Mouse (Mus musculus): ENCODE data around the gene Apip.

Apip gene

GRCm38 (mm10) chr2:103073219-103073982 is at the start of gene Apip, which contains the start of gene Pdhx:
TSS of gene Apip (plus strand) at chr2:103073675.
TSS of gene Pdhx (minus strand) at chr2:103073513.
- peak; percentile 99 to 100 for DNase-seq

- no peak for DNase-seq
Measured at GRCm38 (mm10) chr2:103037831-103038230, 35.6 kb upstream of the Apip start.

- DNase-seq, result no peak
Measured at GRCm38 (mm10) chr2:103040896-103041295, 32.6 kb upstream of the Apip start.

DNA sequence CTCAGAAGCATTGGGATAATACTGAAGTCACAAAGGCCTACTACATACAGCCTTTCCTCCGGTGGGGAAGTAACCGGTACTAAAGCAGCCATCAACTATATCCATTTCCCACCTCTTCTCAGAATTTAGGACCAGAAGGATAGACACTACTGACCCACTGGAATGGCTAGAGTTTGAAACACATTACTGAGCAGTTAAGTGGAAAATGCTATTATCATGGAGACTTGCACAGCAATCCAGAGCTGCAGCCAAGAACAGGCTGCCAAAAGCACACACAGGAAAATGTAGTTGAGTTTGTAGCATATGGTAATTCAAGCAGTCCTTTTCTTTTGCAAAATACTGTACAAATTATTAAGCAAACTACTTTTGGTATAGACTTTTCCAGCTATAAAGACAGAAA is 28.2 kb upstream of the Apip start:
- DNase-seq, result peak; percentile 29 to 36

- no peak for DNase-seq
Measured at GRCm38 (mm10) chr2:103051937-103052893, 21.3 kb upstream of the Apip start.

- DNase-seq, result no peak
Measured at GRCm38 (mm10) chr2:103055820-103056219, 17.7 kb upstream of the Apip start.

- no peak for DNase-seq
Measured at GRCm38 (mm10) chr2:103058266-103058665, 15.2 kb upstream of the Apip start.

- peak; percentile 43 to 65 for DNase-seq
Measured at GRCm38 (mm10) chr2:103062865-103063264, 10.6 kb upstream of the Apip start.

- no peak for DNase-seq
Measured at GRCm38 (mm10) chr2:103066683-103067551, 6.6 kb upstream of the Apip start.

GRCm38 (mm10) chr2:103067552-103068207 is 5.8 kb upstream of the Apip start:
- no peak for DNase-seq

- no peak for DNase-seq
Measured at GRCm38 (mm10) chr2:103068602-103069001, 4.9 kb upstream of the Apip start.

DNA sequence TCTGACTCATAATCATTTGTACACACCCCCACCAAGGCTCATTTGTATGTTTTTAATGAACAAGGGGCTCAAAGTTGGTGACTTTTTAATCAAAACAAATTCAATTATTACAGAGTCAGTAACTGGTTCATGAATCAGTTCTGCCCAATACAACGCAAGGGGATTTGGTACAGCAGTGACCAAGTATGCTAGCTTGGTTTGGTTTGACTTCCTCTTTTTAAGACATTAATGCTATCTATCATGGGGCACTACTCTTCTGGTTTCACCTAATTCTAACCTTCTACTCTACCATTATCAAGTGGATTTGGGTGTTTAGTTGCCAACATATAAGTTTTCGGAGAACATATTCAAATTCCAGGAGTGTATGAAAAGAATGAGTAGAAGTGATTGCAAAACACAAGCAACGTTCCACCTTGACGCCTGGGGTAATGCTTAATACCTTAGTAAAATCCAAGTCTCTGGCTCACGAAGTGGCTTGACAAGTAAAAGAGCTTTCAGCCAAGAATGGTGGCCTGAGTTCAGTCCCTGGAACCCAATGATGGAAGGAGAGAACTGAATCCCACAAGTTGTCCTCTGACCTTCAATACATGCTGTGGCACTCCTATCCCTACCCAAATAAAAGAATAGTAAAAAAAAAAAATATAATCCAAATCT is 3.6 kb upstream of the Apip start:
- DNase-seq, result no peak

DNA sequence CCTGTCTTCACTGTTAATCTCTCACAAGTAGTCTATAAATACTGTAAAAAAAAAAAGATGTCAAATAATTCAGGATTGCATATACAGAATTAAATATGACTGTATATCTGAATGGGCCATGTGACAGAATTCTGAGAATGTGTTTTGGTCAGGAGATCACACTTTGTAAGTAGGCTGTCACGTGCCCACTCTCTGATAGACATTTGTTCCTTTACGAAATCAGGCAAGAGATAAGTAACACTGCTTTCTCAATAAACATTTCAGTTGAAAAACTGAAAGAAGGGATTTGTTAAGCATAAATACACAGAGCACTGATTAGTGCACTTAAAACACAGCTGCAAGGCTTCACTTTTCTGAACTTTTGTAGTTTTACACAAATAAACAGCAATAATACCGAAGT is 2.9 kb upstream of the Apip start:
- no peak for DNase-seq

DNA sequence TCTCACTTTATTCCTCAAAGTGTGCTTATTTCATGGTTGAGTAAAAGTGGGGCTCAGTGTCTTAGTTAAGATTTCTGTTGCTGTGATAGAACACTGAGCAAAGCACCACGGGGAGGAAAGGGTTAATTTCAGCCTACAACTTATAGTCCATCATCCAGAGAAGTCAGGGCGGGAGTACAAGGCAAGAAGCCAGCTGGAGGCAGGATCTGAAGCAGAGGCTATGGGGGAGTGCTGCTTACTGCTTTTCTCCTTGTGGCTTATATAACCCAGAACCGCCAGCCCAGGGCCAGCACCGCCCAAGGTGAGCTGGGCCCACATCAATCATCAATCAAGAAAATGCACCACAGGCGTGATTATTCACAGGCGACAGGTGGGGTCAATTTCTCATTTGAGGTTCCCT is 7.6 kb downstream of the Apip start:
- no peak for DNase-seq

- no peak for DNase-seq
Measured at GRCm38 (mm10) chr2:103081706-103082105, 8.2 kb downstream of the Apip start.

DNA sequence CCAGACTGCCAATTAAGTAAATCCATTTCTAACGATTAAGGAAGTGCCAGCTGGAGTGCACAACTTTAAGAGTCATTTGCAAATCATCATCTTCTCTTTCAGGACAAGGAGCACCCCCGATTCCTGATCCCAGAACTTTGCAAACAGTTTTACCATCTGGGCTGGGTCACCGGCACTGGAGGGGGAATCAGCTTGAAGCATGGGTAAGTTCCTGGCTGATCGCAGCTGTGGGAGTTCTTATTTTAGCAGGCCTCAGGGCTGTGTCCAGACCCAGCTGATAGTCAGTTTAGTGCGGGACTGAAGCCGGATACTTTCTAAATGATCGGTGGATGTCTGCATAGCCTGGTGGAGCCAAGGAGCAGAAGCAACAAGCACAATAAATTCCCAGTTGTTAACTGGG is 9.4 kb downstream of the Apip start:
- DNase-seq, result no peak

DNA sequence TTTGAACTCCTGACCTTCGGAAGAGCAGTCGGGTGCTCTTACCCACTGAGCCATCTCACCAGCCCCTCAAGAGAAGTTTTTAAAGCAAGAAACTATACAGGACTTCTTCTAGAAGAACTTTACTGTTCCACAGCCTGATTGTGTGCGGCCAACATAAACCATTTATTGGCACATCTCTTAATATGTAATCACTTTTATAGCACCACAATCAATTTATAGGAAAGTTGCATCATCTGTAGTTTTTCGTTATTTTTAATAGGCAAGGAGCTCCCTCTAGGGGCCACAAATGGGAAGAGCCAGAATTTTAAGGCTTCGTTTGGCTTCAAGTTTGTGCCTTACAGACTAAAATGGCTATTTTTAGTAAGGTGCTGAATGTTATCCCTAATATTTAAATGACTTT is 11.0 kb downstream of the Apip start:
- DNase-seq, result peak in 1 of 2 experiments; percentile 17

GRCm38 (mm10) chr2:103085633-103086032 is 12.2 kb downstream of the Apip start:
- DNase-seq, result no peak

DNA sequence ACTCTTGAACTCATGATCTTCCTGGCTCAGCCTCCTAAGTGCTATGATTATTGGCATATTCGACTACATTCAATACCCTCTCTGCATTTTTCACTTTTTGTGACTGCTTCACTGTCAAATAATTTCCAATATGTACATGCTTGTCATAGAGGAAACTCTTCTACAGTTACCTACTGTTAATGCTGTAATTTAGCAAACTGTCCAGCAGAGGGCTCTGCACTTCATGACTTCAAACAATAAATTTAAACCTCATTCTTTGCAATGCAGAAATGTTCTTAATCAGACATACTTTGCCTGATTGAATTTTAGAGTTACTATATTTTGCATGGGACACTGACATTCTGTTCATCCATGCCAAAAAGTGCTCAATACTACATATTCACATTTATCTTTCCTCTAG is 13.0 kb downstream of the Apip start:
- peak in 1 of 2 experiments; percentile 30 for DNase-seq

GRCm38 (mm10) chr2:103088099-103088498 is 14.6 kb downstream of the Apip start:
- DNase-seq, result no peak

GRCm38 (mm10) chr2:103089521-103089920 is 16.0 kb downstream of the Apip start:
- DNase-seq, result no peak

DNA sequence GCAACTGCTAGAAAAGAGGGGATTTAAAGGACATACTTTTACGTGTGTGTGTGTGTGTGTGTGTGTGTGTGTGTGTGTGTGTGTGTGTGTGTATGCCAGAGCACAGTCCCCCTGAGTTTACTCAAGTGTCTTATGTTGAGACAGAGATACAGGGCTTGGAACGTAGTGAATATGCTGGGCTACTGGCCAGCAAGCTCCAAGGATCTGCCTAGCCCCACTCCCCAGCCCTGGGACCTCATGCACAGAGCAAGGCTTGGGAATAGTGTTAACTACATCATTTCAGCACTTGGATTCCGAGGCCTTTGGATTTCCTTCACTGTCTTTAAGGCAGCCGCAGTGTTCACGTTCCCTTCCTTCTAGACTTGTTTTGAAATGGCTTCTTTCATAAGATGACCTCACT is 29.1 kb downstream of the Apip start:
- no peak for DNase-seq
